ENCODE assay signal across 14 mouse cellular contexts in the genomic region with DNA sequence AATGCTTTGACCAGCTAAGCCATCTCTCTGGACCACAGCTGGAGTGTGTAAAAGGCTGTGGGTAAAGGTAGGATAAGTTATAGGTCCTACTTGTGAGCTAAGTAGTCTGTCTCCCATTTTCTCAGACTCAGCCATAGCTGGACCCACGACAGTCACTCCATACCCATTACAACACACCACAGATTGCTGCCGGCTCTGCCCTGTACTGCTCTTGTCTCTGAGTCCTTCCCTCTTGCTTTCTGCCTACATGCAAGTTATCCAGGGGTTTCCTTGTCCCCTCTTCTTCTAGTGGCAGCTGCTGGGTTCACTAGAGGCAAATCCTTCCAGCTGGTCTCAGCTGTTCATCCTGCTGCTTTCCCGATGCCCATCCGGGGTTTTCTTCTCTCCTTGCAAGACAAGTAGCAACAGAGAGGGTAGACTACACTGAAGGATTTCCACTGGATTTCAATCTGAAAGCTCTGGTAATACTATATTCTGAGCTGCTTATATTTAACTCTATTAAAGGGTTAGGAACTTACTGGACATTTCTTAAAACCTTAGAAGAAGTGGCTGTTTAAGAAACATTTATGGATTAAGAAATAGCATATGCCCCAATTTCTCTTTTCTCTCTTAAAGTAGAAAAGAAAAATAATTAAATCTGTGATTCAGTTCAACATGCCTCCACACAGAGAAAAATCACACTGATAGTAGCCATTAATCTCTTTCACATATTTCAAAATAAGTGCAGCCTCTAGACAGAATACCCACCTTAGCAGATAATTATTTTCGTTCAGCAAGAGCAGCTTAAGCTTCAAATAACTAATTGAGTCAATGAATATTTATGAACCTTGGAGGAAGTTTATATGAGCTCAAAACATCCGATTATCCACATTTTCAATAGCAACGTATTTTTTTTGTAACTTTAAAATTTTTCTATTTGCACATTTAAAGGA.
DNase-seq lines count a peak whose midpoint lies in the region; ATAC-seq and TF ChIP-seq lines count a peak whose summit lies in the region.
"Had no signal": no experiment of that assay in that cellular context is flagged by ENCODE, and none has a peak within 500 bp of the region (broad histone marks: within the 10 kb centered on the region; RNA-seq: fewer than 3 reads in every experiment).

No protein-coding gene starts in this region.

- no peaks in the 10 kb centered on the region for H3K4me1 ChIP-seq in kidney, embryonic 15.5 days
- H3K4me1 ChIP-seq in forebrain, embryonic 13.5 days = peaks cover 11% of the 10 kb centered on the region
- peaks cover 30% of the 10 kb centered on the region for H3K4me1 ChIP-seq in hindbrain, embryonic 14.5 days (replicated peaks; ENCODE audit: control insufficient read depth, insufficient read depth, low read length)
- peaks cover 17% of the 10 kb centered on the region for H3K4me1 ChIP-seq in midbrain, embryonic 12.5 days
- no peaks in the 10 kb centered on the region for H3K4me1 ChIP-seq in heart, adult 2 months (ENCODE audit: control insufficient read depth, insufficient read depth, low read length)
- H3K4me1 ChIP-seq: lung, embryonic 15.5 days had no signal

- no peaks in the 10 kb centered on the region for H3K27me3 ChIP-seq in kidney, embryonic 15.5 days
- H3K27me3 ChIP-seq in forebrain, embryonic 13.5 days = no peaks in the 10 kb centered on the region
- H3K27me3 ChIP-seq in hindbrain, embryonic 14.5 days (ENCODE audit: control insufficient read depth, insufficient read depth, low read length) = no peaks in the 10 kb centered on the region
- no peaks in the 10 kb centered on the region for H3K27me3 ChIP-seq in midbrain, embryonic 12.5 days
- no peaks in the 10 kb centered on the region for H3K27me3 ChIP-seq in heart, adult 2 months (ENCODE audit: control insufficient read depth, insufficient read depth, low read length)
- H3K27me3 ChIP-seq: lung, embryonic 15.5 days had no signal

- no peak for ATAC-seq in kidney, embryonic 15.5 days (replicated peaks; ENCODE audit: low FRiP score)
- peak; percentile 34; the same call in 1 of the 2 replicates for ATAC-seq in forebrain, embryonic 13.5 days
- peak; percentile 55; the same call in 1 of the 2 replicates for ATAC-seq in hindbrain, embryonic 14.5 days (ENCODE audit: low FRiP score)
- no peak for ATAC-seq in midbrain, embryonic 12.5 days (ENCODE audit: low FRiP score, low read depth)
- ATAC-seq: activated CD4-positive, CD25-positive, alpha-beta regulatory T cell, adult 4 months; CD4-positive, CD25-positive, alpha-beta regulatory T cell, adult 4 months had no signal

- no peaks in the 10 kb centered on the region for H3K9me3 ChIP-seq in kidney, embryonic 15.5 days (replicated peaks)
- H3K9me3 ChIP-seq in forebrain, embryonic 13.5 days (replicated peaks) = no peaks in the 10 kb centered on the region
- no peaks in the 10 kb centered on the region for H3K9me3 ChIP-seq in hindbrain, embryonic 14.5 days (ENCODE audit: control insufficient read depth, low read length)
- no peaks in the 10 kb centered on the region for H3K9me3 ChIP-seq in midbrain, embryonic 12.5 days
- H3K9me3 ChIP-seq: lung, embryonic 15.5 days had no signal

- intact Hi-C loops in heart, adult 2 months (cut with DNase I) = no loop called here

- no peaks in the 10 kb centered on the region for H3K79me2 ChIP-seq in heart, adult 2 months (replicated peaks; ENCODE audit: control insufficient read depth, insufficient read depth, low read length)

- no peak overlapping the region for H3K4me2 ChIP-seq in kidney, embryonic 15.5 days
- no peak overlapping the region for H3K4me2 ChIP-seq in forebrain, embryonic 13.5 days
- no peak overlapping the region for H3K4me2 ChIP-seq in hindbrain, embryonic 14.5 days (replicated peaks)
- H3K4me2 ChIP-seq in midbrain, embryonic 12.5 days (replicated peaks) = no peak overlapping the region
- H3K4me2 ChIP-seq: lung, embryonic 15.5 days had no signal

- no peak overlapping the region for H3K9ac ChIP-seq in kidney, embryonic 15.5 days
- H3K9ac ChIP-seq in forebrain, embryonic 13.5 days = no peak overlapping the region
- no peak overlapping the region for H3K9ac ChIP-seq in hindbrain, embryonic 14.5 days
- H3K9ac ChIP-seq in midbrain, embryonic 12.5 days (replicated peaks) = no peak overlapping the region
- no peak overlapping the region for H3K9ac ChIP-seq in heart, adult 2 months (ENCODE audit: low read depth, low read length)
- H3K9ac ChIP-seq: lung, embryonic 15.5 days had no signal

- H3K27ac ChIP-seq in kidney, embryonic 15.5 days = no peak overlapping the region
- H3K27ac ChIP-seq in forebrain, embryonic 13.5 days = peak overlapping the region; percentile 65
- peak overlapping the region; percentile 83 for H3K27ac ChIP-seq in hindbrain, embryonic 14.5 days
- H3K27ac ChIP-seq in midbrain, embryonic 12.5 days (replicated peaks) = peak overlapping the region; percentile 76
- no peak overlapping the region for H3K27ac ChIP-seq in heart, adult 2 months
- H3K27ac ChIP-seq: lung, embryonic 15.5 days had no signal

- no peak for TF ChIP-seq EP300 in heart, adult 2 months (IDR thresholded peaks at IDR 0.05; ENCODE audit: insufficient read depth, low read depth, low read length)

- WGBS in kidney, embryonic 15.5 days = 74% methylated on average over 7 of the region's 7 CpGs
- WGBS in forebrain, embryonic 13.5 days = 37% methylated on average over 7 of the region's 7 CpGs
- 42% methylated on average over 7 of the region's 7 CpGs for WGBS in hindbrain, embryonic 14.5 days
- 51% methylated on average over 7 of the region's 7 CpGs for WGBS in midbrain, embryonic 12.5 days
- WGBS in heart, adult 2 months = 70% methylated on average over 7 of the region's 7 CpGs

- no peaks in the 10 kb centered on the region for H3K36me3 ChIP-seq in kidney, embryonic 15.5 days
- H3K36me3 ChIP-seq in forebrain, embryonic 13.5 days (ENCODE audit: poor library complexity, severe bottlenecking) = no peaks in the 10 kb centered on the region
- no peaks in the 10 kb centered on the region for H3K36me3 ChIP-seq in hindbrain, embryonic 14.5 days (replicated peaks; ENCODE audit: control insufficient read depth, insufficient read depth)
- no peaks in the 10 kb centered on the region for H3K36me3 ChIP-seq in midbrain, embryonic 12.5 days
- no peaks in the 10 kb centered on the region for H3K36me3 ChIP-seq in heart, adult 2 months (ENCODE audit: control insufficient read depth, insufficient read depth, low read length)
- H3K36me3 ChIP-seq: lung, embryonic 15.5 days had no signal

- peak; percentile 56 for DNase-seq in kidney, postnatal 10 days
- DNase-seq in hindbrain, embryonic 14.5 days (ENCODE audit: low spot score) = no peak
- DNase-seq in heart, adult 2 months = no peak
- DNase-seq in urinary bladder, postnatal 14 days (ENCODE audit: low spot score) = no peak
- DNase-seq in thymus, adult 18-20 months = no peak
- DNase-seq: cerebellum, adult 9-11 months; gastrocnemius, postnatal 14 days; right cerebral cortex, postnatal 4 days had no signal

- no peak for TF ChIP-seq POLR2A in heart, adult 2 months (IDR thresholded peaks at IDR 0.05; ENCODE audit: insufficient read depth, low read depth, low read length)

- no peak for TF ChIP-seq CTCF in heart, adult 2 months (IDR thresholded peaks at IDR 0.05)

- no peak overlapping the region for H3K4me3 ChIP-seq in kidney, embryonic 15.5 days (replicated peaks)
- no peak overlapping the region for H3K4me3 ChIP-seq in forebrain, embryonic 13.5 days
- no peak overlapping the region for H3K4me3 ChIP-seq in hindbrain, embryonic 14.5 days (replicated peaks; ENCODE audit: low read length)
- H3K4me3 ChIP-seq in midbrain, embryonic 12.5 days = no peak overlapping the region
- H3K4me3 ChIP-seq in heart, adult 2 months = no peak overlapping the region
- H3K4me3 ChIP-seq: lung, embryonic 15.5 days had no signal

Comparison
In these comparisons a context has a peak if more than half of its experiments do, and no peak if none do; other contexts are left out.
1. ATAC-seq: peak in forebrain, embryonic 13.5 days (single experiment) and hindbrain, embryonic 14.5 days (single experiment); none in kidney, embryonic 15.5 days (single experiment) and midbrain, embryonic 12.5 days (single experiment).
2. H3K27ac ChIP-seq: peak in forebrain, embryonic 13.5 days (single experiment), hindbrain, embryonic 14.5 days (single experiment) and midbrain, embryonic 12.5 days (single experiment); none in kidney, embryonic 15.5 days (single experiment) and heart, adult 2 months (single experiment).